Mouse (Mus musculus) spleen, adult 2 months (tissue): ENCODE results near the gene Plxna4.

ENCODE experiments used
- CTCF ChIP-seq: fragments of 200-500 bp; IDR thresholded peaks from 2 replicates; pipeline ENCODE4 v1.5.1; 2011; ENCODE audit warnings: mild to moderate bottlenecking, inconsistent platforms; ENCODE audit not compliant: insufficient read depth, insufficient read length, insufficient replicate concordance; ENCODE audit errors: extremely low read depth
- POLR2A ChIP-seq: fragments of 200-500 bp; IDR thresholded peaks from 2 replicates; pipeline ENCODE4 v1.6.1; 2011; ENCODE audit warnings: low read depth, low read length, inconsistent platforms

GRCm38 (mm10) chr6:32202664-32203192 lies 385.3 kb downstream of the Plxna4 start:
- TF ChIP-seq CTCF (no peak), POLR2A (no peak)
